Mouse (Mus musculus) forebrain, embryonic 11.5 days (tissue): ENCODE results near the gene Ago1. TPM values are rescaled to one million over a fixed set of nuclear protein-coding genes. Genes with fewer than 3 reads are reported as not detected.
A peak's percentile ranks its signal among the peaks of the same experiment; 100 is the strongest.

Experiments
- ATAC-seq: fragments of 200-750 bp; cut with Nextera tagmentation; replicated peaks from 2 replicates; pipeline ENCODE4 v1.8.0; 2017; ENCODE audit warnings: moderate TSS enrichment; ENCODE audit not compliant: low FRiP score
- DNase-seq: peaks from one replicate; pipeline ENCODE4 v3.0.0-alpha.2; 2017; ENCODE audit warnings: low spot score
- H3K27ac ChIP-seq: fragments of 300-500 bp; sonication (generic); 2 replicates; pipeline ENCODE4 v1.5.1; 2014; ENCODE audit warnings: low read depth, low read length
- H3K27me3 ChIP-seq: fragments of 300-500 bp; sonication (generic); 2 replicates; pipeline ENCODE4 v1.6.1; 2014; ENCODE audit warnings: mild to moderate bottlenecking, low read length, mixed read lengths; ENCODE audit not compliant: control insufficient read depth, insufficient read depth
- H3K36me3 ChIP-seq: fragments of 300-500 bp; sonication (generic); 2 replicates; pipeline ENCODE4 v1.6.1; 2014; ENCODE audit warnings: mild to moderate bottlenecking, low read length, moderate library complexity, mixed read lengths; ENCODE audit not compliant: control insufficient read depth, insufficient read depth
- H3K4me1 ChIP-seq: fragments of 300-500 bp; sonication (generic); replicated peaks from 2 replicates; pipeline ENCODE4 v1.6.1; 2014; ENCODE audit warnings: low read length, mixed read lengths; ENCODE audit not compliant: control insufficient read depth, insufficient read depth
- H3K4me2 ChIP-seq: fragments of 300-500 bp; sonication (generic); 2 replicates; pipeline ENCODE4 v1.6.1; 2014; ENCODE audit warnings: low read depth, mild to moderate bottlenecking, low read length, moderate library complexity, mixed read lengths; ENCODE audit not compliant: severe bottlenecking
- H3K4me3 ChIP-seq: fragments of 300-500 bp; sonication (generic); 2 replicates; pipeline ENCODE4 v1.5.1; 2014; ENCODE audit warnings: low read depth, low read length
- H3K9ac ChIP-seq: fragments of 300-500 bp; sonication (generic); 2 replicates; pipeline ENCODE4 v1.6.1; 2014; ENCODE audit warnings: low read length
- H3K9me3 ChIP-seq: fragments of 300-500 bp; sonication (generic); 2 replicates; pipeline ENCODE4 v1.6.1; 2016; ENCODE audit warnings: low read length, mixed read lengths; ENCODE audit not compliant: control insufficient read depth
- WGBS: fragments of 180-500 bp; shearing (Covaris S2); extraction: QIAGEN DNeasy Blood & Tissue Kit; methylation state at CpG from one replicate; pipeline ENCODE4 v1.1.7; 2014; 5-methylcytosine and 5-hydroxymethylcytosine counted together
- polyA plus RNA-seq: library from polyadenylated mRNA; unstranded; fragments of >200 nt; fragmentation: Nextera tagmentation; extraction: Ambion mirVana; gene quantifications from 2 replicates; pipeline ENCODE4 v1.2.1, GENCODE M21; 2014

The Ago1 gene
- polyA plus RNA-seq, 1 experiment from 2014 or later: 23.2 TPM

DNA sequence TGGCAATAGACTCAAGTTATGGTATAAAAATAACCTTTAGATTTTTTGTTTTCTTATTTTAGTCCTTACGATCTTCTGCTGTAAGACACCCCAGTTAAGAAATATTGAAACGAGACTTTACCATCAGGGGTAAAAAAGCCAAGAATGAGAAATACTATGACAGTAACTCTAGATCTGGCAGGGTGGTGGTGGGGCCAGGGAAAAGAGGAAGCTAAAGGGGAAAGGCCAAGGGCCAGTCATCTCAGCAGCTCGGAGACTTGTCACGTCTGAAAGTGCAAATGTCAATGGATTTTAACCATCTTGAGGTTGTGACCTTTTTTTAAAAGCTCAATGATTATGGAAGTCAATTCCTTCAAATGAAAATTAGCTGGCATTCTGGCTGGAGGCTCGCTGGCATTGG is 30.1 kb downstream of the Ago1 start:
- H3K9ac ChIP-seq: no peak overlapping the region
- no peak for DNase-seq
- WGBS: 87% methylated on average over 5 of the region's 5 CpGs
- peaks cover 10% of the 10 kb centered on the region for H3K36me3 ChIP-seq
- no peaks in the 10 kb centered on the region for H3K4me1 ChIP-seq
- no peaks in the 10 kb centered on the region for H3K27me3 ChIP-seq
- no peak overlapping the region for H3K27ac ChIP-seq
- H3K4me2 ChIP-seq: no peak overlapping the region
- no peak for ATAC-seq
- no peak overlapping the region for H3K4me3 ChIP-seq
- H3K9me3 ChIP-seq: no peaks in the 10 kb centered on the region

DNA sequence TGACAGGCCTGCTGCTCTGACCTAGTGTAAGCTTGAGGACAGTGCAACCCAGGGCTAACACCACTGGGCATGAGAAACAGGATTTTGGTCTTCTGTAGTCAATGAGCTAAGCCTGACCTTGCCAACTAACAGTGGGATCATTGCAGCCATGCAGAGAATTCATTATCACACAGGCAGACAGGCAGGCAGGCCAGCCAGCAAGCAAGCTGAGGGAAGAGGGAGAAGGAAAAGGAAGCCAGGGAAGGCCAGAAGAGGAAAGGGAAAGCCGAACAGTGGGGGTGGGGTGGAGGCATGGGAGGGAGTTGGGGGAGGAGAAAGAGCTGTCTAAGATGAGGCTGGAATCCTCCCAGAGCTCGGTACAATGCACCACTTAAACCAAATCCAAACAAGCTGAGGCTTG is 32.1 kb downstream of the Ago1 start:
- Histone ChIP-seq H3K4me2 (no peak overlapping the region), H3K4me1 (no peaks in the 10 kb centered on the region), H3K9me3 (no peaks in the 10 kb centered on the region), H3K36me3 (peaks cover 4% of the 10 kb centered on the region), H3K27me3 (no peaks in the 10 kb centered on the region), H3K9ac (no peak overlapping the region), H3K27ac (no peak overlapping the region), H3K4me3 (no peak overlapping the region)
- WGBS: 56% methylated on average over 2 of the region's 2 CpGs
- no peak for ATAC-seq
- DNase-seq: no peak

DNA sequence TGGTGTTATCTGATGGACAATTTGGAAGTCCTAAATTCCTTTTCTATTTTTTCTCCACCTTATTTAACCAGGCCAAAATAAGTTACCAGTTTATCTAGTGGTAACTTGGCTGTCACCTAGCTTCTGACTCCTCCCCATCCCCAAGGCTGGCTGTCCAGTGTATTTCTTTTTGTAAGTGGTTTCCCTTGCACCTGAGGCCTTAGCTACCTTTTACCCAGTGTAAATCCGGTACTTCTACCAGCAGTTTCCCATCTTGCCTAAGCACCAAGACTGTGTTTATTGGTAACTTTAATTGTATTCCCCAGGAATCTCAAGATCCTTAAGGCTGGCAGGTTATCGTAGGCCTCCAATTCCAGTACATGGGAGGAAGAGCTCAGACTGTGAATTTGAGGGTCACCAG is 34.3 kb downstream of the Ago1 start:
- Histone ChIP-seq H3K4me3 (no peak overlapping the region), H3K4me1 (no peaks in the 10 kb centered on the region), H3K9ac (no peak overlapping the region), H3K27ac (no peak overlapping the region), H3K9me3 (no peaks in the 10 kb centered on the region), H3K36me3 (no peaks in the 10 kb centered on the region; the same call in none of the 2 replicates), H3K4me2 (no peak overlapping the region), H3K27me3 (no peaks in the 10 kb centered on the region)
- WGBS: 91% methylated on average over 2 of the region's 2 CpGs
- DNase-seq (no peak), ATAC-seq (no peak)

DNA sequence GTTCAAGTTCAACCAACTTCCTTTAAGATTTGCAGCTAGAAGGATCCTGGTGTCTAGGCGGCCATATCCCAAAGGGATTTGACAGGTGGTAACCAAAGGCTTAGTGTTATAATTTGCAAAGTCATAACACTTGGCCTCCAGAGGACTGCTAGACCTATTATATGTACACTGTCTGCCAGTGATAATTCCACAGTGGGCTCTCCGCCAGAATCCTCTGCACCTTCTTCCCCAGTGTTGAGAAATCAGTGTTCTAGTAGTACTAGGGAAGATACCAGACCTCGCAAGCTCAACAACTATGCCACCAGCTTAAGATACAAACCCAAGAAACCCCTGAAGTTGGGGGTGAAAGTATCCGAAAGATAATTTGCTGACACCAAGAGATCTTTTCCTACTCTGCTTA is 35.2 kb downstream of the Ago1 start:
- Histone ChIP-seq H3K4me2 (no peak overlapping the region), H3K4me3 (no peak overlapping the region), H3K4me1 (no peaks in the 10 kb centered on the region; the same call in 1 of the 2 replicates), H3K27ac (no peak overlapping the region), H3K9ac (no peak overlapping the region), H3K27me3 (no peaks in the 10 kb centered on the region), H3K36me3 (no peaks in the 10 kb centered on the region; the same call in none of the 2 replicates), H3K9me3 (no peaks in the 10 kb centered on the region)
- DNase-seq (no peak), ATAC-seq (no peak)
- 95% methylated on average over 4 of the region's 4 CpGs for WGBS

DNA sequence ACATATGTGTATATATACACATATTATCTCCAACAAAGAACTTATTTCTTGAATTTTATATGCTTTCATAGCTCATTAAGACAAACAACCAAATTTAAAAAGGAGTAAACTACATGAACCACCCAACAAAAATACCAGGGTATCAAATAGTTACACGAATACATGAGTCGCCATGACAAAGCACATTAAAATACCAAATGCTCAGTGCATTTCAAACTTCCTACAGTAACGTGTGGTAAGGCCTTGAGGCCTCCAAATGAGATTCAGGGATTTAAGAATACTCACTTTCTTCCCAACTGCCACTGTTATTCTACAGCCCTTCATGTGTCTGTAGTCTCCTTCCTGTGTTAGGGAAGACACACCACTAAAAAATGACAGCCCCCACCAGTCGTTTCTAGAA is 36.6 kb downstream of the Ago1 start:
- no peaks in the 10 kb centered on the region for H3K9me3 ChIP-seq
- no peaks in the 10 kb centered on the region for H3K27me3 ChIP-seq
- ATAC-seq (no peak), DNase-seq (no peak)
- no peak overlapping the region for H3K4me2 ChIP-seq
- no peak overlapping the region for H3K9ac ChIP-seq
- no peaks in the 10 kb centered on the region; the same call in 1 of the 2 replicates for H3K4me1 ChIP-seq
- no peak overlapping the region for H3K4me3 ChIP-seq
- no peak overlapping the region for H3K27ac ChIP-seq
- no peaks in the 10 kb centered on the region; the same call in 1 of the 2 replicates for H3K36me3 ChIP-seq
- WGBS: 84% methylated on average over 4 of the region's 4 CpGs

DNA sequence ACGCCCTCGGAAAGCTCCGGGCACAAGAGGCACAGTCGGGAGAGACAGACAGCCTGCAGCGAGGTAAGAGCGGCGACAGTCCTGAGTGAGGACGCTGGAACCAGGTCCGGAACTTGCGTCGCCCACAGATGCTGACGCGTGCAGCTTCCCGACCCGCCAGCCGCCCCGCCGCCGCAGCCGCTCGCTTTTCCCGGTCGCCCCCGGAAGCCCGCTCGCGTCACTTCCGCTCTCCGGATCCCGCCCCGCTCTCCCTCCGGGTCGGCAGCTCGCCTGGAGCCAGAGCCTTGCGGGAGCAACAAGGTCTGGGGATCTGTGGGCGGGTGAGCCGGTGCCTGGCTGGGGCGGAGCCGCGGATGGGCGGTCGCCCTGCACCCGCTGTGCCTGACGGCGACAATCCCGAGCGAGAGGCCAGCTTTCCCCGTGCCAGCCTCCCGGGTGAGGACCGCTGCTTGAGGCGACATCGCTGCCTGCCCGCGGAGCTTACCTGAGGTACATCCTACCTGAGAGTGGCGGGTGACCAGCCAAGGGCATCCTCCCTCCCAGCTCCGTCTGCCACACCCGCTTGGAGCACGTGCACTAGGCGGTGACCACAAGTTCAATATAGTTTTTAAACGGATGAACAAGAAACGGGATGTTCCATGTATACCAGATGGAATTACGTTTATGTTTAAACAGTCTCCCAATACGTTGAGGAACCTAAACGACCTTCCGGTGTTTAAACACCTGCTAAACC is 38.9 kb downstream of the Ago1 start, which contains the start of gene Ago3:
Gene Ago3 (minus strand): TSS at position 210 of the 733 bp plus-strand sequence.
- Histone ChIP-seq H3K27ac (peak within 1 kb of the TSS; percentile 76), H3K36me3 (no peaks in the 10 kb centered on the region; the same call in 1 of the 2 replicates), H3K4me3 (peak within 1 kb of the TSS; percentile 85), H3K27me3 (no peaks in the 10 kb centered on the region), H3K4me2 (peak within 1 kb of the TSS; percentile 95), H3K4me1 (no peaks in the 10 kb centered on the region; the same call in 1 of the 2 replicates), H3K9ac (peak within 1 kb of the TSS; percentile 82), H3K9me3 (no peaks in the 10 kb centered on the region)
- peak; percentile 96 for ATAC-seq
- DNase-seq: peak; percentile 97
- WGBS: under 1% methylated on average over 65 of the region's 65 CpGs

DNA sequence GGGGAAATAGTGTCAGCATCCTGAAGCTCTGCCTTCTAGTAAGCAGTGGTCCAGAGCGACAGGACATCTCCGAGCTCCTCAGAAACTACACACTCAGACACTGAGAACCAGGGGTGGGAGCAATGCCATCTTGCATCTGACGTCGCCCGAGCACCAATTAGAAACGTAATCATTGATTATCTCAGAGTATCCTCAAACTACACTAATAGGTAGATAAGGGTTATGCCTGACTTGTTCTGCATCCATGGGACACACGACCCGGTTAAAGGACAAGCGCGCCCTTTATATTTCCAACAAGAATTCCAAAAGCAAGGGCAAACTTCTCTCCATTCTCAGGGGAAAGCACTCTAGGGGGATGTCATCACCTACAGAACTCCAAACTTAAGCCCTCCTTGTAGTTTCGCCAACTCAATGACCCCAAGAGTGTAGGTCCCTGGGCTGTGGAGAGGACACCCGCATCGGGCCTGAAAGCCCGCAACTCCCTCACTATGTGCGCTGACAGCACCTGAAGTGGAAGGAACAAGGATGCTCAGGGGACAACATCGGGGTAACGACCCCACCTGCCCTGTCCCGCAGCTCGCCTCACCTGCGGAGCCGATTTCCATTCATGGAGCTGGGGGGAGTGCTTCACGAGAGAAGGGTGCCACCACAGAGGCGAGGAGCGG is 39.6 kb downstream of the Ago1 start:
- ATAC-seq (peak; percentile 59; the same call in 1 of the 2 replicates), DNase-seq (no peak)
- Histone ChIP-seq H3K9me3 (no peaks in the 10 kb centered on the region), H3K27me3 (no peaks in the 10 kb centered on the region), H3K4me2 (peak overlapping the region; percentile 95), H3K9ac (peak overlapping the region; percentile 82), H3K4me3 (peak overlapping the region; percentile 85), H3K36me3 (no peaks in the 10 kb centered on the region; the same call in 1 of the 2 replicates), H3K27ac (peak overlapping the region; percentile 76), H3K4me1 (no peaks in the 10 kb centered on the region; the same call in 1 of the 2 replicates)
- WGBS: 2% methylated on average over 24 of the region's 24 CpGs

DNA sequence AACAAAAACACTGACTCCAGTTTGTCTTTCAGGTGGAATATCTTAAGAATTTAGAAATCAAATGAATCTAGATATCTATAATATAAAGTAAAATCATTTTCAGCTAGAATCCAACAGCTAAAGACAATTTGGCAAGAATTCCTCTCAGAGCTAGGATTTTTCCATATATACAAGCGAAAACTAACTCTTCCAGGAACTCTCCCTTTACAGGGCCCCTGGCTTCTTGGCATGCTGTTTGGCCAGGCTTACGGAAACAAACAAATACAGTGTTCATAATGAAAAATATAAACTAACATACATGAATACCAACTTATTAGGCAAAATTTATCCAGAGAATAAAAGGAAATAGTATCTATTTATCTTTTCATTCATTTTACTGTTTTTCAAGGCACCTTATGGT is 44.5 kb downstream of the Ago1 start:
- Histone ChIP-seq H3K4me3 (no peak overlapping the region), H3K27me3 (no peaks in the 10 kb centered on the region), H3K4me2 (no peak overlapping the region), H3K36me3 (no peaks in the 10 kb centered on the region), H3K27ac (no peak overlapping the region), H3K4me1 (no peaks in the 10 kb centered on the region; the same call in 1 of the 2 replicates), H3K9me3 (no peaks in the 10 kb centered on the region), H3K9ac (no peak overlapping the region)
- ATAC-seq: no peak
- 93% methylated on average over 2 of the region's 2 CpGs for WGBS
- DNase-seq: no peak
